Mouse (Mus musculus) stomach, embryonic 16.5 days (tissue): ENCODE data around the gene Ybx3. TPM values are rescaled to one million over a fixed set of nuclear protein-coding genes. Genes with fewer than 3 reads are reported as not detected.

Source experiments
- ATAC-seq: fragments of 200-750 bp; cut with Nextera tagmentation; 2 replicates; pipeline ENCODE4 v1.8.0; 2017; ENCODE audit warnings: moderate number of reproducible peaks, moderate TSS enrichment; ENCODE audit not compliant: insufficient read depth, low FRiP score
- H3K27ac ChIP-seq: fragments of 300-500 bp; sonication (generic); 2 replicates; pipeline ENCODE4 v1.5.1; 2014; ENCODE audit warnings: low read length
- H3K27me3 ChIP-seq: fragments of 300-500 bp; sonication (generic); 2 replicates; pipeline ENCODE4 v1.6.1; 2014; ENCODE audit warnings: low read length, control low read depth, mixed read lengths; ENCODE audit not compliant: control insufficient read depth, insufficient read depth
- H3K36me3 ChIP-seq: fragments of 300-500 bp; sonication (generic); 2 replicates; pipeline ENCODE4 v1.6.1; 2014; ENCODE audit warnings: low read length; ENCODE audit not compliant: control insufficient read depth, insufficient read depth
- H3K4me1 ChIP-seq: fragments of 300-500 bp; sonication (generic); 2 replicates; pipeline ENCODE4 v1.6.1; 2014; ENCODE audit warnings: low read length, control low read depth, mixed read lengths; ENCODE audit not compliant: control insufficient read depth, insufficient read depth
- H3K4me2 ChIP-seq: fragments of 300-500 bp; sonication (generic); 2 replicates; pipeline ENCODE4 v1.6.1; 2014; ENCODE audit warnings: low read depth, low read length, mixed read lengths
- H3K4me3 ChIP-seq: fragments of 300-500 bp; sonication (generic); replicated peaks from 2 replicates; pipeline ENCODE4 v1.5.1; 2014; ENCODE audit warnings: mild to moderate bottlenecking, low read length
- H3K9ac ChIP-seq: fragments of 300-500 bp; sonication (generic); 2 replicates; pipeline ENCODE4 v1.6.1; 2014; ENCODE audit warnings: low read length
- H3K9me3 ChIP-seq: fragments of 300-500 bp; sonication (generic); replicated peaks from 2 replicates; pipeline ENCODE4 v1.6.1; 2016; ENCODE audit warnings: low read length, control low read depth; ENCODE audit not compliant: control insufficient read depth
- WGBS: fragments of 180-500 bp; shearing (Covaris S2); extraction: QIAGEN DNeasy Blood & Tissue Kit; methylation state at CpG from one replicate; pipeline ENCODE4 v1.1.7; 2014; 5-methylcytosine and 5-hydroxymethylcytosine counted together
- polyA plus RNA-seq: library from polyadenylated mRNA; unstranded; fragments of >200 nt; fragmentation: Nextera tagmentation; extraction: Ambion mirVana; gene quantifications from 2 replicates; pipeline ENCODE4 v1.2.1, GENCODE M21; 2015

Gene Ybx3
- polyA plus RNA-seq, 1 experiment from 2014 or later: 39.8 TPM

GRCm38 (mm10) chr6:131321854-131322639, 66.2 kb downstream of the Ybx3 start:
- Histone ChIP-seq H3K27ac (0 out of 2 replicates have a peak overlapping the region, but pooled peaks have one; percentile 4), H3K4me3 (no peak overlapping the region), H3K9ac (no peak overlapping the region), H3K4me2 (no peak overlapping the region), H3K27me3 (no peaks in the 10 kb centered on the region), H3K36me3 (no peaks in the 10 kb centered on the region), H3K4me1 (no peaks in the 10 kb centered on the region), H3K9me3 (no peaks in the 10 kb centered on the region)
- 60% methylated on average over 3 of the region's 3 CpGs for WGBS
- ATAC-seq: peak; percentile 66; the same call in 1 of the 2 replicates

GRCm38 (mm10) chr6:131316155-131317101, 71.8 kb downstream of the Ybx3 start:
- WGBS: 69% methylated on average over 7 of the region's 7 CpGs
- Histone ChIP-seq H3K36me3 (no peaks in the 10 kb centered on the region), H3K4me3 (no peak overlapping the region), H3K27me3 (no peaks in the 10 kb centered on the region), H3K4me2 (no peak overlapping the region), H3K9ac (no peak overlapping the region), H3K4me1 (no peaks in the 10 kb centered on the region), H3K27ac (peak overlapping the region; percentile 87), H3K9me3 (no peaks in the 10 kb centered on the region)
- peak; percentile 95 for ATAC-seq

Other genes starting within 250 kb of the Ybx3 start
- 1.1 and 1.8 TPM in 2 replicates for gene Klra2, start 141.1 kb downstream of the Ybx3 start, polyA plus RNA-seq
- gene Magohb, start 95.2 kb downstream of the Ybx3 start, polyA plus RNA-seq: 42.4 and 51.3 TPM in 2 replicates
- gene Styk1, start 34.9 kb downstream of the Ybx3 start, polyA plus RNA-seq: 12.1 and 15.6 TPM in 2 replicates
- not detected in 2 replicates for gene 5430401F13Rik, start 97.9 kb upstream of the Ybx3 start, polyA plus RNA-seq
- gene Gm6619, start 97.9 kb upstream of the Ybx3 start, polyA plus RNA-seq: not detected in 2 replicates
- gene Tas2r130, start 242.4 kb upstream of the Ybx3 start, polyA plus RNA-seq: not detected in 2 replicates